Mouse (Mus musculus) cortical plate, adult 2 months (tissue): ENCODE measurements around the gene Grm8.

Experiments used
- CTCF ChIP-seq: fragments of 200-500 bp; IDR thresholded peaks from 2 replicates; pipeline ENCODE4 v1.5.1; 2011; ENCODE audit warnings: mild to moderate bottlenecking, control low read depth, low read length; ENCODE audit not compliant: insufficient read depth; ENCODE audit errors: extremely low read depth
- POLR2A ChIP-seq: fragments of 200-500 bp; IDR thresholded peaks from 2 replicates; pipeline ENCODE4 v1.6.1; 2011; ENCODE audit warnings: mild to moderate bottlenecking, low read length, control low read depth; ENCODE audit not compliant: insufficient read depth; ENCODE audit errors: extremely low read depth

GRCm38 (mm10) chr6:27789566-27789965 is 345.4 kb downstream of the Grm8 start:
- TF ChIP-seq CTCF (no peak), POLR2A (no peak)
